Mouse (Mus musculus) forelimb bud, embryonic 11.5 days (tissue): Measurements from ENCODE around the gene Gm13278.
A peak's percentile ranks its signal among the peaks of the same experiment; 100 is the strongest.
"Not testable (repeated sequence)": the region's sequence is repeated elsewhere in the genome, so short reads cannot be mapped to it uniquely, and the experiment has no call there.

Source experiments
- DNase-seq: peaks from one replicate; pipeline ENCODE4 v3.0.0-alpha.2; 2012; ENCODE audit warnings: low read depth, low spot score

Gene Gm13278

DNA sequence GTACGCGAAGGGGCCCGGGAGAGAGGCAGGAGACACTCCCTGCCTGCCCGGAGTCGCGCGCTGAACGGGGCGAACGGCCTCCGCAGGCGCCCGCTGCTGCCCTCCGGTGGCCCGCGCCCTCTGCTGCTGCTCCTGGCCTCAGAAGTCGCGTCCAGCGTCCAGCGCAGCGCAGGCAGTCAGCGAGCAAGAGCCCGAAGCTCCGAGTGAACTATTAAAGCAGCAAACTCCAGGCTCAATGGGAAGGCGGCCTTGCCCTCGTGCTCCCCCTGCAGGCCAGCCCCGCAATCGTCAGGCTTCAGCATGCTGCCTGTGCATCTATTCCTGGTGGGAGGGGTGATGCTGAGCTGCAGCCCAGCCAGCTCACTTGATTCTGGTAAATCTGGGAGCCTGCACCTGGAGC is at the start of gene Gm13278:
Gene Gm13278 (plus strand): TSS at position 301 of the 400 bp plus-strand sequence.
- DNase-seq: not testable (repeated sequence)

DNA sequence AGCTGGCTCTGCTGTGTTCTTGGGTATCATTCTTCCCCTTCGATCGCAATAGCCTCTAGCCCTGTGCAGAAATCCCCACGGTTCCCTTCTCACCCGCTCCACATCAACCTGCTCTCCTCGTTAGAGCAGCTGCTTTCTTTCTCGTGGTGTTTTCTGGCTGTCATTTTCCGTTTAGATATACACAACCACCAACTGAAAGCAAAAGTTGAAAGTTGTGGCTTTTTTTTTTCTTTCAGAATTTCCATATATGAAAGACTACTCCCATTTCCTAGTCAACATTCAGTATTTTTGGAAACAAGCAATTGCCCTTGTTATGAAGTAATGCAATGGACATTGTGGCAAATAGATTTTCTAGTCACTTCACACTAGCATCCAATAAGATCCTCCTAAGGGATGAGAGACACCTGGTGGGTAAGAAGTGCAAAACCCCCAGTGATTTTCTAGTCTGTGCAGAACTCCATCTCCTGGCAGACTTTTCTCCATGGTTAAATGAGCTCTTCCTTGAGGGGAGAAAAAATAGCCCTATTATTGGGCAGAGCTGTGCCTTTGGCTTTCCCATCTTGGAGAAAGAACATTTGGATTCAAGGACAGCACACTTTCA is 48.5 kb upstream of the Gm13278 start:
- DNase-seq: no peak

DNA sequence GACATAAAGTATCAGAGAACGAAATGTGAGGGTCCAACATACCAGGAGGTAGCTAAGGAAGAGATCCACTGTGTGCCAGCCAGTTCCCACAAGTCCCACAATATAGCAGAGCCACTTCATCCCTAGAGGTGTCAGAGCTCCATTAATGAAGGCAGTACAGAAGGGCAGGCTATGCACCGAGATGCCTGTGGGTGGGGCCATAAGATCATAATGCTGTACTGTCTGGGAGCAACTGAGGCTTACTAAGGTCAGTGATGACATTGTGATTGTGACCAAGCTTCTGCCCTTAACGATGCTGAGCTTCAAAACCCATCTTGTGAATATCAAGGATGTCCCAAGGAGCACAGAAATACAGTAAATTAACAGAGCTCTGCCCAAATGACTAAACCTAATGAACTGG is 47.1 kb upstream of the Gm13278 start:
- no peak for DNase-seq

DNA sequence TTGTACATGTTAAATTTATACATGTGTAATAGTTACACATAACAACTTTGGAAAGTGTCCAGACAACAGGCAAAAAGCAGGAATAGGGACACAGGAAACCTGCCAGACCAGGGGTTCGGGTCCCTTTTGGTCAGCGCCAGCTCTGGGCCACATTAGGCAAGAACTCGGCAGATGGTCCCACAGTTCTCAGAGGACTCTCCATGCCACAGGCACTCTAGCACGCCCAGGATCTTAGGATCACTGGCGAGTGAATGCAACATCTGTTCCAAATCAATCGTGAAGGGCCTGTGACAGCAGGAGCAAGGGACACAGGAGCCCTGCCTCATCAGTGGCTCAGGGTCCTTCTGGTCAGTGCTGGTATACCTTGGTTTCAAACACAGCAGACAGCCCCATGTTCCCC is 41.4 kb upstream of the Gm13278 start:
- no peak for DNase-seq

- DNase-seq: not testable (repeated sequence)
Measured at GRCm38 (mm10) chr4:88754818-88755340, 36.5 kb upstream of the Gm13278 start, which contains the start of gene Gm13271. Gm13271 (plus strand) TSS chr4:88754868.

- DNase-seq: not testable (repeated sequence)
Measured at GRCm38 (mm10) chr4:88756581-88757513, 34.5 kb upstream of the Gm13278 start.

- not testable (repeated sequence) for DNase-seq
Measured at GRCm38 (mm10) chr4:88757628-88758031, 33.7 kb upstream of the Gm13278 start.

DNA sequence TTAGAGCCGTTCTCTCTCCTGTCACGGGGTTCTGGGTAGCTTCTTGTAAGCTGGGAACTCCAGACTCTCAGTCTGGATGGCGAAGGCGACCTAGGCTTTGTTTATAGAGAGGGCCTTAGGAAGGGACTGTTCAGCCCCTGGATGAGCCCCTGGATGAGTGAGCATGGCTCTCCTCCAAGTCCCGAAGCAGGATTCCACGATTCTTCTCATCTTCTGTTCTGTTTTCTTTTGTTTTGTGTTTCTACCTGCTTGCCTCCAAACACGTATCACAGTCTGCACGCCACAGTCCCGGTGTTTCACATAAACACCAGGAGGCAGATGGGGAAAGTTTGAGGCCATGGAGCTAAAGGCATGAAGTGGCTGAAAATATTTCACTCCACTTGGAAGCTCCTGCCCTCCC is 32.6 kb upstream of the Gm13278 start:
- DNase-seq: not testable (repeated sequence)

DNA sequence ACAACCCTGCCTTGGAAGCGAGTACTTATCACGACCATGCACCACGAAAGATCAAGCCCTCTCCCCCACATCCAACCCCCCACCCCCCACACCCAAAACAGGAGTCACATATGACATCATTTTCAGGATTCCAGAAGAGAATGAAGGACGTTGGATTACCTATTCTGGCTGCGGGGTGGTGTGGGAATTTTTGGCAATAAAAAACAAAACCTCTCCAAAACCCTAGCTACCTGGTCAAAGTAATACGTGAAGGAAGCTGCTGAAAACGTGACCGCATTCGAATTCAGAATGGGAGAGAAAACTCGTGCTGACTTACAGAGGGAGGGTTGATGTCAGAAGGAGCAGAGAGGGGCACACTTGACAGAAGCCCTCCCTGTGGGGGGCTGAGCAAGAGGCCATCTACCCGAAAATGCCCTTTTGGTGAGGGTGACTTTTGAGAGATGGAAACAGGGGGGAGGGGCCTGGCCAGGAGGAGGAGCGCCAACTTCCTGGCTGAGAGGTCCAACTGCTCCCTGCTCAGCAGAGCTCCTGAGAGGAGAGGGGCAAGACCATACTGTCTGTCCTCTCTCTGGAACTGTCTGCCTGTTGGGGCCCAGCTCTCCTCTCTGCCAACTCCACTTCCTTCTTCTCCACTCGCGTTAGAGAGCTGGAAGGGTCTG is 31.6 kb upstream of the Gm13278 start, which contains the start of gene Gm13283:
Gene Gm13283 (plus strand): TSS at position 510 of the 659 bp plus-strand sequence.
- DNase-seq: not testable (repeated sequence)

GRCm38 (mm10) chr4:88760431-88760830 is 30.9 kb upstream of the Gm13278 start:
- not testable (repeated sequence) for DNase-seq

DNA sequence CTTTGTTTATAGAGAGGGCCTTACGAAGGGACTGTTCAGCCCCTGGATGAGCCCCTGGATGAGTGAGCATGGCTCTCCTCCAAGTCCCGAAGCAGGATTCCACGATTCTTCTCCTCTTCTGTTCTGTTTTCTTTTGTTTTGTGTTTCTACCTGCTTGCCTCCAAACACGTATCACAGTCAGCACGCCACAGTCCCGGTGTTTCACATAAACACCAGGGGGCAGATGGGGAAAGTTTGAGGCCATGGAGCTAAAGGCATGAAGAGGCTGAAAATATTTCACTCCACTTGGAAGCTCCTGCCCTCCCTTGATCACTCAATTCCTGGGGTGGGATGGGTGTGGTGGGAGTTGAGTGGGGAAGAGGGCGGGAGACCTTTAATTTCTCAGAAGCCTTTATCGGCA is 29.6 kb upstream of the Gm13278 start:
- not testable (repeated sequence) for DNase-seq

GRCm38 (mm10) chr4:88762341-88762740 is 29.0 kb upstream of the Gm13278 start:
- not testable (repeated sequence) for DNase-seq

DNA sequence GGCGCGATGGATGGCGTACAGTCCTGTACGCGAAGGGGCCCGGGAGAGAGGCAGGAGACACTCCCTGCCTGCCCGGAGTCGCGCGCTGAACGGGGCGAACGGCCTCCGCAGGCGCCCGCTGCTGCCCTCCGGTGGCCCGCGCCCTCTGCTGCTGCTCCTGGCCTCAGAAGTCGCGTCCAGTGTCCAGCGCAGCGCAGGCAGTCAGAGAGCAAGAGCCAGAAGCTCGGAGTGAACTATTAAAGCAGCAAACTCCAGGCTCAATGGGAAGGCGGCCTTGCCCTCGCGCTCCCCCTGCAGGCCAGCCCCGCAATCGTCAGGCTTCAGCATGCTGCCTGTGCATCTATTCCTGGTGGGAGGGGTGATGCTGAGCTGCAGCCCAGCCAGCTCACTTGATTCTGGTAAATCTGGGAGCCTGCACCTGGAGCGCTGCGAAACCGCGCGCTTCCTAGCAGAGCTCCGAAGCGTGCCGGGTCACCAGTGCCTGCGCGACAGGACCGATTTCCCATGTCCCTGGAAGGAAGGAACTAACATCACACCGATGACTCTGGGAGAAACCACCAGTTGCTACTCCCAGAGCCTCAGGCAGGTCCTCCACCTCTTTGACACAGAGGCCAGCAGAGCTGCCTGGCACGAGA is 27.8 kb upstream of the Gm13278 start:
- DNase-seq: peak; percentile 39

DNA sequence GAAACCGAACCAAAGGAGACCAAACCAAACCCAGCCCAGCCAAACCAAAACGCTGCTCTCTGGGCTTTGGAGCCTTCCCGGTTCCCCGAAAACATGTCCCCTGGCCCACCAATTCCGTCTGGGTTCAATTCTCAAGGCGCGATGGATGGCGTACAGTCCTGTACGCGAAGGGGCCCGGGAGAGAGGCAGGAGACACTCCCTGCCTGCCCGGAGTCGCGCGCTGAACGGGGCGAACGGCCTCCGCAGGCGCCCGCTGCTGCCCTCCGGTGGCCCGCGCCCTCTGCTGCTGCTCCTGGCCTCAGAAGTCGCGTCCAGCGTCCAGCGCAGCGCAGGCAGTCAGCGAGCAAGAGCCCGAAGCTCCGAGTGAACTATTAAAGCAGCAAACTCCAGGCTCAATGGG is 17.8 kb upstream of the Gm13278 start, which contains the start of gene Gm13290:
Gene Gm13290 (plus strand): TSS at position 301 of the 400 bp plus-strand sequence.
- DNase-seq: not testable (repeated sequence)

DNA sequence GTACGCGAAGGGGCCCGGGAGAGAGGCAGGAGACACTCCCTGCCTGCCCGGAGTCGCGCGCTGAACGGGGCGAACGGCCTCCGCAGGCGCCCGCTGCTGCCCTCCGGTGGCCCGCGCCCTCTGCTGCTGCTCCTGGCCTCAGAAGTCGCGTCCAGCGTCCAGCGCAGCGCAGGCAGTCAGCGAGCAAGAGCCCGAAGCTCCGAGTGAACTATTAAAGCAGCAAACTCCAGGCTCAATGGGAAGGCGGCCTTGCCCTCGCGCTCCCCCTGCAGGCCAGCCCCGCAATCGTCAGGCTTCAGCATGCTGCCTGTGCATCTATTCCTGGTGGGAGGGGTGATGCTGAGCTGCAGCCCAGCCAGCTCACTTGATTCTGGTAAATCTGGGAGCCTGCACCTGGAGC is 14.7 kb upstream of the Gm13278 start, which contains the start of gene Gm13289:
Gene Gm13289 (plus strand): TSS at position 301 of the 400 bp plus-strand sequence.
- DNase-seq: not testable (repeated sequence)

DNA sequence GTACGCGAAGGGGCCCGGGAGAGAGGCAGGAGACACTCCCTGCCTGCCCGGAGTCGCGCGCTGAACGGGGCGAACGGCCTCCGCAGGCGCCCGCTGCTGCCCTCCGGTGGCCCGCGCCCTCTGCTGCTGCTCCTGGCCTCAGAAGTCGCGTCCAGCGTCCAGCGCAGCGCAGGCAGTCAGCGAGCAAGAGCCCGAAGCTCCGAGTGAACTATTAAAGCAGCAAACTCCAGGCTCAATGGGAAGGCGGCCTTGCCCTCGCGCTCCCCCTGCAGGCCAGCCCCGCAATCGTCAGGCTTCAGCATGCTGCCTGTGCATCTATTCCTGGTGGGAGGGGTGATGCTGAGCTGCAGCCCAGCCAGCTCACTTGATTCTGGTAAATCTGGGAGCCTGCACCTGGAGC is 11.8 kb upstream of the Gm13278 start, which contains the start of gene Gm13272:
Gene Gm13272 (plus strand): TSS at position 301 of the 400 bp plus-strand sequence.
- not testable (repeated sequence) for DNase-seq

DNA sequence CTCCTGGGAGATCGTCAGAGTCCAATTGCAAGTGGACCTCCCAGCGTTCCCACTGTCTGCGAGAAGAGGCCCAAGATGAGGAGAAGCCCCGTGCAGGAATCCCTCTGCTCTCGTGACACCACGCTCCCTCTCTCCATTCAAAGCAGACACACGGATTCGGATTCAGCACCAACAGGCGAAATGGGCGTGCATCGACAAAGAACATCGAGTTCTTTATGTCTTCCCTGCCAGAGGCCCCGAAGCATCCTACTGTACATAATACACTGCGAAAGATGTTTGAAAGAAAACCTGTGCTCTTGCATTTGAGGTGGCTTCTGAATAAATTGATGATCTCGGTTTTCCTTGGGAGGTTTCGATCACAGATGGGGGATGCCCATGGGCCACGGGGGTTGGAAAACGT is 11.0 kb upstream of the Gm13278 start:
- not testable (repeated sequence) for DNase-seq

DNA sequence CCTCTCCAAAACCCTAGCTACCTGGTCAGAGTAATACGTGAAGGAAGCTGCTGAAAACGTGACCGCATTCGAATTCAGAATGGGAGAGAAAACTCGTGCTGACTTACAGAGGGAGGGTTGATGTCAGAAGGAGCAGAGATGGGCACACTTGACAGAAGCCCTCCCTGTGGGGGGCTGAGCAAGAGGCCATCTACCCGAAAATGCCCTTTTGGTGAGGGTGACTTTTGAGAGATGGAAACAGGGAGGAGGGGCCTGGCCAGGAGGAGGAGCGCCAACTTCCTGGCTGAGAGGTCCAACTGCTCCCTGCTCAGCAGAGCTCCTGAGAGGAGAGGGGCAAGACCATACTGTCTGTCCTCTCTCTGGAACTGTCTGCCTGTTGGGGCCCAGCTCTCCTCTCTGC is 9.5 kb upstream of the Gm13278 start, which contains the start of gene Ifnz:
Gene Ifnz (plus strand): TSS at position 301 of the 400 bp plus-strand sequence.
- not testable (repeated sequence) for DNase-seq

GRCm38 (mm10) chr4:88782335-88782734 is 9.0 kb upstream of the Gm13278 start:
- not testable (repeated sequence) for DNase-seq

GRCm38 (mm10) chr4:88785409-88785808 is 5.9 kb upstream of the Gm13278 start, which contains the start of gene Gm13276:
Gm13276 (plus strand) TSS chr4:88785709.
- DNase-seq: not testable (repeated sequence)

DNA sequence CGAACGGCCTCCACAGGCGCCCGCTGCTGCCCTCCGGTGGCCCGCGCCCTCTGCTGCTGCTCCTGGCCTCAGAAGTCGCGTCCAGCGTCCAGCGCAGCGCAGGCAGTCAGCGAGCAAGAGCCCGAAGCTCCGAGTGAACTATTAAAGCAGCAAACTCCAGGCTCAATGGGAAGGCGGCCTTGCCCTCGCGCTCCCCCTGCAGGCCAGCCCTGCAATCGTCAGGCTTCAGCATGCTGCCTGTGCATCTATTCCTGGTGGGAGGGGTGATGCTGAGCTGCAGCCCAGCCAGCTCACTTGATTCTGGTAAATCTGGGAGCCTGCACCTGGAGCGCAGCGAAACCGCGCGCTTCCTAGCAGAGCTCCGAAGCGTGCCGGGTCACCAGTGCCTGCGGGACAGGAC is 2.9 kb upstream of the Gm13278 start, which contains the start of gene Gm13277:
Gene Gm13277 (plus strand): TSS at position 231 of the 400 bp plus-strand sequence.
- not testable (repeated sequence) for DNase-seq
